Mouse (Mus musculus) right cerebral cortex, adult 18-20 months (tissue): Measurements from ENCODE around the gene Galk1.

Source experiments
- DNase-seq: peaks from one replicate; pipeline ENCODE4 v3.0.0; 2022; ENCODE audit warnings: mixed read lengths

Gene Galk1

GRCm38 (mm10) chr11:115974309-115975082 is 38.0 kb downstream of the Galk1 start, which contains the start of gene Itgb4:
Gene Itgb4 (plus strand): TSS chr11:115974709.
- DNase-seq, result no peak

GRCm38 (mm10) chr11:115971016-115971415 is 41.5 kb downstream of the Galk1 start:
- DNase-seq, result no peak

GRCm38 (mm10) chr11:115970006-115970673 is 42.4 kb downstream of the Galk1 start:
- DNase-seq, result no peak

GRCm38 (mm10) chr11:115968731-115969405 is 43.7 kb downstream of the Galk1 start:
- no peak for DNase-seq

- no peak for DNase-seq
Observed at GRCm38 (mm10) chr11:115964977-115965604, 47.4 kb downstream of the Galk1 start.

GRCm38 (mm10) chr11:115962651-115963412 is 49.7 kb downstream of the Galk1 start:
- DNase-seq, result no peak

GRCm38 (mm10) chr11:115959018-115959417 is 53.5 kb downstream of the Galk1 start:
- no peak for DNase-seq
